Mouse (Mus musculus): Measurements from ENCODE around the gene Rgsl1. TPM values are rescaled to one million over a fixed set of nuclear protein-coding genes. Genes with fewer than 3 reads are reported as not detected.
"Not testable (repeated sequence)": the region's sequence is repeated elsewhere in the genome, so short reads cannot be mapped to it uniquely, and the experiment has no call there.

Gene Rgsl1
- polyA plus RNA-seq, 1 experiment from 2014 or later, result not detected

DNA sequence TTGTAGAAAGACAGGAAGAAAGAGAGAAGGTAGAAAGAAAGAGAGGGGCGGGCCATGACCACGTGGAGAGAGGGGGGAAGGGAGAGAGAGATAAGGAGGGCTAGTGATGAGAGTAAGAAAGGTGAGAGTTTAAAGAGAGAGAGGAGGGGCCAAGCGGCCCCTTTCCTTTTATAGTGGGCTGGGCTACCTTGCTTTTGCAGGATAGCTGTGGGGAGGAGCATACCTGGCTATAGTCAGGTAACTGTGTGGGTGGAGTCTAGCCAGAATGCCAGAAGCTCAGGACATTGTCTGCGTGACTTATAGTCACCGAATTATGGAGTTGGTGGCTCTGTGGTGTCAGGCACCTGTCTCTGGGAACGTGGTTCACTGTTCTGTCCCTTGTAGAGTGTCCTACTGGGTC lies 74.4 kb downstream of the Rgsl1 start:
- H3K9ac ChIP-seq (ENCODE audit: low read depth, low read length); H3K27ac ChIP-seq (ENCODE audit: low read depth, low read length); H3K4me3 ChIP-seq (ENCODE audit: low read depth, low read length); ATAC-seq (replicated peaks; ENCODE audit: insufficient number of reproducible peaks, low FRiP score, low TSS enrichment); H3K9me3 ChIP-seq (replicated peaks; ENCODE audit: control insufficient read depth, low read length); H3K4me1 ChIP-seq (ENCODE audit: control insufficient read depth, insufficient read depth, low read length); H3K4me2 ChIP-seq; H3K36me3 ChIP-seq (ENCODE audit: control insufficient read depth, insufficient read depth, low read length); H3K27me3 ChIP-seq (ENCODE audit: control insufficient read depth, insufficient read depth, low read length): not testable (repeated sequence)
- WGBS (ENCODE audit: insufficient replicate concordance), result 56% methylated on average over 6 of the region's 6 CpGs

DNA sequence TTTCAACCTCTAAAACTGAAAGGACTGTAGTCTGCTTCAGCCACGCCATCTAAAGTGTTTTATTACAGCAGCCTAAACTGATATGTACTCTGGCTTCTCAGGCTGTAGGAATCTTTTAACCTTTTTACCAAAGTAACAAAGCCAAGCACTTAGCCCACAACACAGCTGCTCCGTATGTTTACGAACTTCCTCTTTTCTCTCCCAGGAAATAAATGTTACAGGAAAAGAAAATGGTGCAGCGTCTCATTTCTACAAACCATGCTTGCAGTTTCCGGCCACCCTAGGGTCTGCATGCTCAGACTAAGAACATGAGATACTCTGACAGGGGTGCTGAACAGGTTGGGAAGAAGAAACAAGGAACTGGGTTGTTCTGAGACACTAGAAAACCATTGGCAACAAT lies 75.5 kb downstream of the Rgsl1 start:
- H3K36me3 ChIP-seq (ENCODE audit: control insufficient read depth, insufficient read depth, low read length), result no peaks in the 10 kb centered on the region
- no peaks in the 10 kb centered on the region for H3K9me3 ChIP-seq (replicated peaks; ENCODE audit: control insufficient read depth, low read length)
- no peak overlapping the region for H3K4me2 ChIP-seq
- no peak for ATAC-seq (replicated peaks; ENCODE audit: insufficient number of reproducible peaks, low FRiP score, low TSS enrichment)
- H3K4me3 ChIP-seq (ENCODE audit: low read depth, low read length), result no peak overlapping the region
- no peaks in the 10 kb centered on the region for H3K4me1 ChIP-seq (ENCODE audit: control insufficient read depth, insufficient read depth, low read length)
- no peaks in the 10 kb centered on the region for H3K27me3 ChIP-seq (ENCODE audit: control insufficient read depth, insufficient read depth, low read length)
- WGBS (ENCODE audit: insufficient replicate concordance), result 82% methylated on average over 5 of the region's 5 CpGs
- H3K9ac ChIP-seq (ENCODE audit: low read depth, low read length), result no peak overlapping the region
- no peak overlapping the region for H3K27ac ChIP-seq (ENCODE audit: low read depth, low read length)

DNA sequence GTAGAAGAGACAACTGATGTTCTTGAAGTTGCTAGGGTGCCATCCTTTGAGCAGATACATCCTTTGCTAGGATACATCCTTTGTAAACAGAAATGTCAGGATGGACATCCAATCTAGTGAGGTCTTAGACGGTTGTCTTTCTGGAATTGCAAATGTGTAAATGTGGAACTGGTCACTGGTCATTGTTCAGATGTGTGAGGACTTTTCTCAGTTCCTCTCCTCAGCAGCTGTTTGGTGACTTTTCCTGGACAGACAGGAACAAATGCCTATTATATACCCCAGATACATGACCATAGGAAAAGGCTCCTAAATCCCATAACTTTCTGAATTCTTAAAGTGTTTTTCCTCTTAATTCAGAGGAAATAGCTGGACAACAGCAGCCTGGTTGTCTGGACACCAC lies 76.7 kb downstream of the Rgsl1 start:
- Histone ChIP-seq H3K9ac (ENCODE audit: low read depth, low read length) (no peak overlapping the region), H3K9me3 (replicated peaks; ENCODE audit: control insufficient read depth, low read length) (no peaks in the 10 kb centered on the region), H3K27me3 (ENCODE audit: control insufficient read depth, insufficient read depth, low read length) (no peaks in the 10 kb centered on the region), H3K4me2 (no peak overlapping the region), H3K4me1 (ENCODE audit: control insufficient read depth, insufficient read depth, low read length) (no peaks in the 10 kb centered on the region), H3K27ac (ENCODE audit: low read depth, low read length) (no peak overlapping the region), H3K4me3 (ENCODE audit: low read depth, low read length) (no peak overlapping the region), H3K36me3 (ENCODE audit: control insufficient read depth, insufficient read depth, low read length) (no peaks in the 10 kb centered on the region)
- 79% methylated on average over 1 of the region's 1 CpGs for WGBS (ENCODE audit: insufficient replicate concordance)
- no peak for ATAC-seq (replicated peaks; ENCODE audit: insufficient number of reproducible peaks, low FRiP score, low TSS enrichment)

GRCm38 (mm10) chr1:153766298-153766697 lies 77.6 kb downstream of the Rgsl1 start:
- Histone ChIP-seq H3K9me3 (replicated peaks; ENCODE audit: control insufficient read depth, low read length) (no peaks in the 10 kb centered on the region), H3K4me1 (ENCODE audit: control insufficient read depth, insufficient read depth, low read length) (no peaks in the 10 kb centered on the region), H3K9ac (ENCODE audit: low read depth, low read length) (no peak overlapping the region), H3K4me3 (ENCODE audit: low read depth, low read length) (no peak overlapping the region), H3K4me2 (no peak overlapping the region), H3K27ac (ENCODE audit: low read depth, low read length) (no peak overlapping the region), H3K27me3 (ENCODE audit: control insufficient read depth, insufficient read depth, low read length) (no peaks in the 10 kb centered on the region), H3K36me3 (ENCODE audit: control insufficient read depth, insufficient read depth, low read length) (no peaks in the 10 kb centered on the region)
- 47% methylated on average over 8 of the region's 8 CpGs for WGBS (ENCODE audit: insufficient replicate concordance)
- ATAC-seq (replicated peaks; ENCODE audit: insufficient number of reproducible peaks, low FRiP score, low TSS enrichment), result no peak

- no peak overlapping the region for H3K4me2 ChIP-seq
- 81% methylated on average over 11 of the region's 11 CpGs for WGBS (ENCODE audit: insufficient replicate concordance)
- no peaks in the 10 kb centered on the region for H3K4me1 ChIP-seq (ENCODE audit: control insufficient read depth, insufficient read depth, low read length)
- H3K9ac ChIP-seq (ENCODE audit: low read depth, low read length), result no peak overlapping the region
- no peak overlapping the region for H3K4me3 ChIP-seq (ENCODE audit: low read depth, low read length)
- H3K27me3 ChIP-seq (ENCODE audit: control insufficient read depth, insufficient read depth, low read length), result no peaks in the 10 kb centered on the region
- ATAC-seq (replicated peaks; ENCODE audit: insufficient number of reproducible peaks, low FRiP score, low TSS enrichment), result no peak
- H3K36me3 ChIP-seq (ENCODE audit: control insufficient read depth, insufficient read depth, low read length), result no peaks in the 10 kb centered on the region
- no peak overlapping the region for H3K27ac ChIP-seq (ENCODE audit: low read depth, low read length)
- H3K9me3 ChIP-seq (replicated peaks; ENCODE audit: control insufficient read depth, low read length), result no peaks in the 10 kb centered on the region
Measured at GRCm38 (mm10) chr1:153764136-153764535, 79.8 kb downstream of the Rgsl1 start.

DNA sequence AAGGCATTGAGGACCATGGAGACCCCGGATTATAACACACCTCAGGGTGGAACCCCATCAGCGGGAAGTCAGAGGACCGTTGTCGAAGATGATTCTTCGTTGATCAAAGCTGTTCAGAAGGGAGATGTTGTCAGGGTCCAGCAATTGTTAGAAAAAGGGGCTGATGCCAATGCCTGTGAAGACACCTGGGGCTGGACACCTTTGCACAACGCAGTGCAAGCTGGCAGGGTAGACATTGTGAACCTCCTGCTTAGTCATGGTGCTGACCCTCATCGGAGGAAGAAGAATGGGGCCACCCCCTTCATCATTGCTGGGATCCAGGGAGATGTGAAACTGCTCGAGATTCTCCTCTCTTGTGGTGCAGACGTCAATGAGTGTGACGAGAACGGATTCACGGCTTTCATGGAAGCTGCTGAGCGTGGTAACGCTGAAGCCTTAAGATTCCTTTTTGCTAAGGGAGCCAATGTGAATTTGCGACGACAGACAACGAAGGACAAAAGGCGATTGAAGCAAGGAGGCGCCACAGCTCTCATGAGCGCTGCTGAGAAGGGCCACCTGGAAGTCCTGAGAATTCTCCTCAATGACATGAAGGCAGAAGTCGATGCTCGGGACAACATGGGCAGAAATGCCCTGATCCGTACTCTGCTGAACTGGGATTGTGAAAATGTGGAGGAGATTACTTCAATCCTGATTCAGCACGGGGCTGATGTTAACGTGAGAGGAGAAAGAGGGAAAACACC lies 90.0 kb downstream of the Rgsl1 start:
- Histone ChIP-seq H3K27me3 (ENCODE audit: control insufficient read depth, insufficient read depth, low read length) (peaks cover 3% of the 10 kb centered on the region; the same call in 1 of the 2 replicates), H3K4me3 (ENCODE audit: low read depth, low read length) (no peak overlapping the region), H3K4me1 (ENCODE audit: control insufficient read depth, insufficient read depth, low read length) (0 out of 2 replicates have a peak, but pooled peaks cover 2% of the 10 kb centered on the region), H3K9ac (ENCODE audit: low read depth, low read length) (no peak overlapping the region), H3K4me2 (0 out of 2 replicates have a peak overlapping the region, but pooled peaks have one; percentile 8), H3K9me3 (replicated peaks; ENCODE audit: control insufficient read depth, low read length) (no peaks in the 10 kb centered on the region), H3K36me3 (ENCODE audit: control insufficient read depth, insufficient read depth, low read length) (no peaks in the 10 kb centered on the region), H3K27ac (ENCODE audit: low read depth, low read length) (no peak overlapping the region)
- ATAC-seq (replicated peaks; ENCODE audit: insufficient number of reproducible peaks, low FRiP score, low TSS enrichment), result no peak
- 54% methylated on average over 25 of the region's 25 CpGs for WGBS (ENCODE audit: insufficient replicate concordance)

DNA sequence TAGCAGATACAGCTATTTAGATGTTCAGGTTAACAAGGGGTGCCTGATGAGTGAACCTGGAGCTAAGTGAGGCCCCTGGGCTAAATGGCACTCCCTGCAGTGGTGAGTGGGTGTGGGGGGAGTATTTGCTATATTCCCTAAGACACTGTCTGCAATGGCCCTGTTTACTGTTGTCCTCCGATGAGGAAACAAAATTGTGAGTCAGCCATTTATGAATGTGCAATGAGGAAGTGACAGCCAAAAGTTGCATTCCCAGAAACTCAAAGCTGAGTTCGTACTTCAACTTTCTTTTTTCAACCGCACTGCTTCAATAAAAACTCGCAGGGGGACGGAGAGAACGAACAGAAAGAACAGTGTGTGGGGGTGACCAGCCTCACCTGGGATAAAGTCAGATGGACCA lies 91.4 kb downstream of the Rgsl1 start:
- no peak overlapping the region for H3K9ac ChIP-seq (ENCODE audit: low read depth, low read length)
- H3K4me2 ChIP-seq, result peak overlapping the region; percentile 57
- H3K36me3 ChIP-seq (ENCODE audit: control insufficient read depth, insufficient read depth, low read length), result no peaks in the 10 kb centered on the region
- H3K4me1 ChIP-seq (ENCODE audit: control insufficient read depth, insufficient read depth, low read length), result peaks cover 10% of the 10 kb centered on the region
- H3K4me3 ChIP-seq (ENCODE audit: low read depth, low read length), result 0 out of 2 replicates have a peak overlapping the region, but pooled peaks have one; percentile 35
- no peaks in the 10 kb centered on the region for H3K9me3 ChIP-seq (replicated peaks; ENCODE audit: control insufficient read depth, low read length)
- WGBS (ENCODE audit: insufficient replicate concordance), result 83% methylated on average over 6 of the region's 6 CpGs
- no peak overlapping the region for H3K27ac ChIP-seq (ENCODE audit: low read depth, low read length)
- H3K27me3 ChIP-seq (ENCODE audit: control insufficient read depth, insufficient read depth, low read length), result peaks cover 3% of the 10 kb centered on the region; the same call in 1 of the 2 replicates
- ATAC-seq (replicated peaks; ENCODE audit: insufficient number of reproducible peaks, low FRiP score, low TSS enrichment), result no peak

GRCm38 (mm10) chr1:153751763-153752301 lies 92.1 kb downstream of the Rgsl1 start:
- H3K4me2 ChIP-seq, result peak overlapping the region; percentile 57

More at GRCm38 (mm10) chr1:153751763-153752301, 92.1 kb downstream of the Rgsl1 start:
- H3K4me3 ChIP-seq (ENCODE audit: low read depth, low read length), result peak overlapping the region; percentile 35
- H3K36me3 ChIP-seq (ENCODE audit: control insufficient read depth, insufficient read depth, low read length), result no peaks in the 10 kb centered on the region
- peak overlapping the region; percentile 60 for H3K9ac ChIP-seq (ENCODE audit: low read depth, low read length)
- H3K9me3 ChIP-seq (replicated peaks; ENCODE audit: control insufficient read depth, low read length), result no peaks in the 10 kb centered on the region
- ATAC-seq (replicated peaks; ENCODE audit: insufficient number of reproducible peaks, low FRiP score, low TSS enrichment), result no peak
- WGBS (ENCODE audit: insufficient replicate concordance), result 20% methylated on average over 13 of the region's 13 CpGs
- H3K27me3 ChIP-seq (ENCODE audit: control insufficient read depth, insufficient read depth, low read length), result peaks cover 3% of the 10 kb centered on the region; the same call in 1 of the 2 replicates
- peaks cover 10% of the 10 kb centered on the region for H3K4me1 ChIP-seq (ENCODE audit: control insufficient read depth, insufficient read depth, low read length)
- 0 out of 2 replicates have a peak overlapping the region, but pooled peaks have one; percentile 54 for H3K27ac ChIP-seq (ENCODE audit: low read depth, low read length)
